In the genomic region with DNA sequence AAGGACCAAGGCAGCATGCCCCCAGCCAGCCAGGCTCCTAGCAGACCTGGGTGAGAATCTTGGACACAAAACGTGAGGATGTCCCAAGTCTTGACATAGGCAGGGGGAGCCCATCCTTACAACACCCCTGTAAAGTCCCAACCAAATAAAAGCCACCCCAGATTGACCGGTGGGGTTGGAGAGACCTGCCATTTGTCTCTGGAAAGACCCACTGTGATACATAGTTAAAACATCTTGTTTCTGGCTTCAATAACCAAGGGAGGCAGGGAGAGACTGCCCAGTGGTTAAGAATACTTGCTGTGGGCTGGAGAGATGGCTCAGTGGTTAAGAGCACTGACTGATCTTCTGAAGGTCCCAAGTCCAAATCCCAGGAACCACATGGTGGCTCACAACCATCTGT, we compare ENCODE assay signal across 25 mouse cellular contexts. TPM values are rescaled to one million over a fixed set of nuclear protein-coding genes. Genes with fewer than 3 reads are reported as not detected.
"Had no signal": no experiment of that assay in that cellular context is flagged by ENCODE, and none has a peak within 500 bp of the region (broad histone marks: within the 10 kb centered on the region; RNA-seq: fewer than 3 reads in every experiment).

No protein-coding gene starts in this region.

- H3K4me2 ChIP-seq: liver, embryonic 13.5 days; liver, embryonic 15.5 days; lung, embryonic 15.5 days; midbrain, embryonic 12.5 days; neural tube, embryonic 13.5 days; neural tube, embryonic 15.5 days; stomach, embryonic 15.5 days had no signal

- H3K27me3 ChIP-seq: liver, embryonic 13.5 days; liver, embryonic 15.5 days; lung, embryonic 15.5 days; megakaryocyte, embryonic 14.5 days; midbrain, embryonic 12.5 days; neural tube, embryonic 13.5 days; neural tube, embryonic 15.5 days; stomach, embryonic 15.5 days had no signal

- H3K9ac ChIP-seq: liver, embryonic 13.5 days; liver, embryonic 15.5 days; liver, postnatal 0 days; lung, embryonic 15.5 days; midbrain, embryonic 12.5 days; neural tube, embryonic 13.5 days; neural tube, embryonic 15.5 days; stomach, embryonic 15.5 days had no signal

- H3K4me1 ChIP-seq: lung, embryonic 15.5 days; midbrain, embryonic 12.5 days; neural tube, embryonic 13.5 days; neural tube, embryonic 15.5 days; stomach, embryonic 15.5 days had no signal

- H3K4me3 ChIP-seq: liver, embryonic 13.5 days; liver, embryonic 15.5 days; lung, embryonic 15.5 days; megakaryocyte, embryonic 14.5 days; midbrain, embryonic 12.5 days; neural tube, embryonic 13.5 days; neural tube, embryonic 15.5 days; stomach, embryonic 15.5 days had no signal

- ATAC-seq: liver, postnatal 0 days; lung, postnatal 0 days; midbrain, embryonic 16.5 days had no signal

- H3K27ac ChIP-seq: liver, embryonic 13.5 days; liver, embryonic 15.5 days; lung, embryonic 15.5 days; macrophage; midbrain, embryonic 12.5 days; neural tube, embryonic 13.5 days; neural tube, embryonic 15.5 days; stomach, embryonic 15.5 days had no signal

- H3K9me3 ChIP-seq: liver, embryonic 13.5 days; liver, embryonic 15.5 days; lung, embryonic 15.5 days; megakaryocyte, embryonic 14.5 days; midbrain, embryonic 12.5 days; neural tube, embryonic 13.5 days; neural tube, embryonic 15.5 days; stomach, embryonic 15.5 days had no signal

- DNase-seq: liver, embryonic 13.5 days; liver, postnatal 0 days; lung, adult 2 months; lung, postnatal 14 days; lung, postnatal 36 days; midbrain, embryonic 14.5 days; retina, postnatal 1 day; right cerebral cortex, adult 18-20 months; right cerebral cortex, postnatal 25 days; thymus, adult 18-20 months; thymus, postnatal 14 days; thymus, postnatal 36 days had no signal

RNA-seq across cellular contexts. Expression of a gene that starts 4.1 kb away (rescaled TPM):
- total RNA-seq: megakaryocyte progenitor cell, adult 5-6 weeks; monocyte, adult 5-6 weeks had no signal
- polyA plus RNA-seq: lung, adult 2 months; spleen, adult 2 months had no signal
